Mouse (Mus musculus) monocyte, adult 2 months (primary cell): ENCODE data around the gene Zfp568.

Experiments
- DNase-seq, 2 experiments: peaks; one replicate each; pipeline ENCODE4 v3.0.0; 2022; ENCODE audit warnings: low spot score in 2 of 2, low read depth in 1 of 2

The Zfp568 gene

GRCm38 (mm10) chr7:29987551-29987950 lies 3.8 kb downstream of the Zfp568 start:
- no peak for DNase-seq

- no peak for DNase-seq
Observed at GRCm38 (mm10) chr7:29989031-29989430, 5.3 kb downstream of the Zfp568 start.

- DNase-seq, result no peak
Observed at GRCm38 (mm10) chr7:29992698-29993097, 8.9 kb downstream of the Zfp568 start.

- DNase-seq, result no peak
Observed at GRCm38 (mm10) chr7:29993340-29993739, 9.6 kb downstream of the Zfp568 start.

GRCm38 (mm10) chr7:29995134-29995533 lies 11.4 kb downstream of the Zfp568 start:
- no peak for DNase-seq

- no peak for DNase-seq
Observed at GRCm38 (mm10) chr7:30000601-30001000, 16.8 kb downstream of the Zfp568 start.

- DNase-seq, result no peak
Observed at GRCm38 (mm10) chr7:30007601-30008000, 23.8 kb downstream of the Zfp568 start.

GRCm38 (mm10) chr7:30008020-30008690 lies 24.4 kb downstream of the Zfp568 start:
- no peak for DNase-seq

GRCm38 (mm10) chr7:30009321-30010085 lies 25.7 kb downstream of the Zfp568 start:
- DNase-seq, result no peak

GRCm38 (mm10) chr7:30010551-30011195 lies 26.9 kb downstream of the Zfp568 start:
- no peak for DNase-seq

GRCm38 (mm10) chr7:30012956-30013363 lies 29.2 kb downstream of the Zfp568 start:
- no peak for DNase-seq

GRCm38 (mm10) chr7:30017226-30017625 lies 33.5 kb downstream of the Zfp568 start:
- no peak for DNase-seq

- DNase-seq, result no peak
Observed at GRCm38 (mm10) chr7:30019543-30019942, 35.8 kb downstream of the Zfp568 start.

- no peak for DNase-seq
Observed at GRCm38 (mm10) chr7:30023324-30023723, 39.6 kb downstream of the Zfp568 start.

- no peak for DNase-seq
Observed at GRCm38 (mm10) chr7:30023800-30024199, 40.0 kb downstream of the Zfp568 start.

GRCm38 (mm10) chr7:30025358-30025757 lies 41.6 kb downstream of the Zfp568 start:
- no peak for DNase-seq

GRCm38 (mm10) chr7:30027331-30027730 lies 43.6 kb downstream of the Zfp568 start:
- no peak for DNase-seq

- DNase-seq, result no peak
Observed at GRCm38 (mm10) chr7:30028572-30028971, 44.8 kb downstream of the Zfp568 start.

GRCm38 (mm10) chr7:30030677-30031076 lies 46.9 kb downstream of the Zfp568 start:
- no peak for DNase-seq

- no peak for DNase-seq
Observed at GRCm38 (mm10) chr7:30031379-30031778, 47.6 kb downstream of the Zfp568 start.

- no peak for DNase-seq
Observed at GRCm38 (mm10) chr7:30034331-30034730, 50.6 kb downstream of the Zfp568 start.

GRCm38 (mm10) chr7:30044354-30044753 lies 60.6 kb downstream of the Zfp568 start:
- no peak for DNase-seq
